Mouse (Mus musculus) heart, adult 2 months (tissue): Measurements from ENCODE around the gene Mef2c.

Experiments used
- CTCF ChIP-seq: fragments of 200-600 bp; IDR thresholded peaks from 2 replicates; pipeline ENCODE4 v1.8.1; 2022; ENCODE audit warnings: antibody characterized with exemption, mild to moderate bottlenecking, moderate library complexity
- POLR2A ChIP-seq: fragments of 200-500 bp; IDR thresholded peaks from 2 replicates; pipeline ENCODE4 v1.6.1; 2011; ENCODE audit warnings: mild to moderate bottlenecking, low read depth, low read length, control low read depth; ENCODE audit not compliant: insufficient read depth

- TF ChIP-seq CTCF (no peak), POLR2A (no peak)
These were observed 123.6 kb downstream of the Mef2c start for GRCm38 (mm10) chr13:83627429-83627828.
